Mouse (Mus musculus) gonadal fat pad, adult 2 months (tissue): Measurements from ENCODE around the gene Taco1. TPM values are rescaled to one million over a fixed set of nuclear protein-coding genes. Genes with fewer than 3 reads are reported as not detected.
"Not testable (repeated sequence)": the region's sequence is repeated elsewhere in the genome, so short reads cannot be mapped to it uniquely, and the experiment has no call there.

ENCODE experiments used
- DNase-seq: peaks from one replicate; pipeline ENCODE4 v3.0.0-alpha.2; 2012; ENCODE audit warnings: low read depth
- polyA plus RNA-seq: library from polyadenylated mRNA; depleted of rRNA; stranded (reverse); fragments of >200 nt; gene quantifications from 2 replicates; pipeline ENCODE4 v1.2.3, GENCODE M21; 2012; rRNA removed

The Taco1 gene
- polyA plus RNA-seq, result 11.1 and 11.5 TPM in 2 replicates

DNA sequence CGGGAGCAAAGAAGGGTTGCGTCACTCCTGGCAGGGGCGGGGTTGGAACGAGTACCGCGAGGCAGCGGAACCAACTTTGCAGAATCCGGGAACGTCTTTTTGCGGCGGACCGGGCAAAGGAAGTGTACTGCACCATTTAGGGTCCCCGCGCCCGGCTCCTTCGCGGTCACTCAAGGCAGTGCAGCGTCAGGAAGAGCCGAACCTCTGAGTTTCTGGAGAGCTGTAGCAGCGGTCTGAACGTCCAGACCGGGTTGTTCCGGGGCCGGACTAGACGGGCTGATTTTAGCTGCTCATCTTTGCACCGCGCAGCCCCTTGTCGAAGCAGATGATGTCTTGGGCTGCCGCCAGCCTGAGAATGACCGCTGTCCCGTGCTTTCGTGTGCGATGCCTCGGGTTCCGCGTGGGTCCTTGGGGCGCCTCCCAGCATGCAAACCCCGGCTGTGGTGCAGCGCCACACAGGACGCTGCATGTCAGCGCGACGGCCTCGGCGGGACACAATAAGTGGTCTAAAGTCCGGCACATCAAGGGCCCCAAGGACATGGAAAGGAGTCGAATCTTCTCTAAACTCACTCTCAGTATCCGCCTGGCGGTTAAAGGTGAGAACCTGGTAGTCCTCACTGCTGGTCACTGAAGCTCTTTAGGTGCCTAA lies at the start of gene Taco1:
Gene Taco1, plus strand, starts transcription at position 139 of the 649 bp plus-strand sequence.
- peak; percentile 51 for DNase-seq

DNA sequence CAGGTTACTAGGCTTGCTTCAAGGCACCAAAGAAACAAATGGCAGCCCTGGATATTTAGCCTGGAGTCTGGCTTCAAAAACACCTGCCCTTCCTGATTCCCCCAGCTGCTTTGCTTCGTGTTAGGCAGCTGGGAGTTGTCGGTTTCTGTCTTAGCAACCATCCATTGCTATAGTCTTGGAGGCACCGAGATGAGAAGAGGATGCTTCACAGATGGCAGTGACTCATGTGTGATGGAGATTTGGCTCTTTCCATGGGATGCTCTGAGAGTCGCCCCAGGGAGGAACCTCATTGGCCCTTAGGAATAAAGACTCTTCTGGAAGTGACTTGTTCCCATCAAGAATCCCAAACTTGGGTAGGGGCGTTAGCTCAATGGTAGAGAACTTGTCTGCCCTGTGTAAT lies 49.4 kb upstream of the Taco1 start:
- no peak for DNase-seq

DNA sequence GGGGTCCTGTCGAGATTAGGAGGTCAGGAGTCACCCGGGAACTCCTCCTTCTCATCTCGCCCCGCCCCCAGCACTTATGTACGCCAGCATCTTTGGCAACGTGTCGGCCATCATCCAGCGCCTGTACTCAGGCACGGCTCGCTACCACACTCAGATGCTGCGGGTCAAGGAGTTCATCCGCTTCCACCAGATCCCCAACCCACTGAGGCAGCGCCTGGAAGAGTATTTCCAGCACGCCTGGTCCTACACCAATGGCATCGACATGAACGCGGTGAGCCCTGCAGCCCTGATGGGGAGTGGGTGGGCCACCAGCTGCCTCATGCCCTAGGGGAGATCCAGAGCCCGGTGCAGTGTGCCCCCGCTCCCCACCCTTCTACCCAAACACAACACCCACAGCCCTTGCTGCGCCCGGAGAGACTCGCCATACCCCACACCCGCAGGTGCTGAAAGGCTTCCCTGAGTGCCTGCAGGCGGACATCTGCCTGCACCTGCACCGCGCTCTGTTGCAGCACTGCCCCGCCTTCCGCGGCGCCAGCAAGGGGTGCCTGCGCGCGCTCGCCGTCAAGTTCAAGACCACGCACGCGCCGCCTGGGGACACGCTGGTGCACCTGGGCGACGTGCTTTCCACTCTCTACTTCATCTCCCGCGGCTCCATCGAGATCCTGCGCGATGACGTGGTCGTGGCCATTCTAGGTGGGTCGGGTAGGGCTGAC lies 45.7 kb upstream of the Taco1 start:
- no peak for DNase-seq

DNA sequence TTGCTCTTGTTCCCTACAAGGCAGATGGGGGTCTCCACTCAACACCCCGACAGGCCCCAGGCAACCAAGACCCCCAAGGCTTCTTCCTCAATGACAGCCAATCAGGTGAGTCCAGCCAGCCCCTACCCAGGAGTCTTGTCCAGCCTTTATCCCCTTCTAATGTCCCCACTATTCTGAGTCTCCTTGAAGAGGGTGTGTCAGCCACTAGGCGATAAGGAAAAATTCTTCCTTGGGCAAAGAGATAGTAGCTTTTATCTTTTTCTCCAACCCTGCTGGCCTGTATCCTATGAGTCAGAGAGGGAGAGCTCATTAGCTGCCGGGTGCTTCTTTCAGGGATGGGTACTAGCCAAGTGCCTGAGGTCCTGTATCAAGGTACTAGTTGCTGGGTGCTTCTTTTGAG lies 40.1 kb upstream of the Taco1 start:
- DNase-seq, result no peak

DNA sequence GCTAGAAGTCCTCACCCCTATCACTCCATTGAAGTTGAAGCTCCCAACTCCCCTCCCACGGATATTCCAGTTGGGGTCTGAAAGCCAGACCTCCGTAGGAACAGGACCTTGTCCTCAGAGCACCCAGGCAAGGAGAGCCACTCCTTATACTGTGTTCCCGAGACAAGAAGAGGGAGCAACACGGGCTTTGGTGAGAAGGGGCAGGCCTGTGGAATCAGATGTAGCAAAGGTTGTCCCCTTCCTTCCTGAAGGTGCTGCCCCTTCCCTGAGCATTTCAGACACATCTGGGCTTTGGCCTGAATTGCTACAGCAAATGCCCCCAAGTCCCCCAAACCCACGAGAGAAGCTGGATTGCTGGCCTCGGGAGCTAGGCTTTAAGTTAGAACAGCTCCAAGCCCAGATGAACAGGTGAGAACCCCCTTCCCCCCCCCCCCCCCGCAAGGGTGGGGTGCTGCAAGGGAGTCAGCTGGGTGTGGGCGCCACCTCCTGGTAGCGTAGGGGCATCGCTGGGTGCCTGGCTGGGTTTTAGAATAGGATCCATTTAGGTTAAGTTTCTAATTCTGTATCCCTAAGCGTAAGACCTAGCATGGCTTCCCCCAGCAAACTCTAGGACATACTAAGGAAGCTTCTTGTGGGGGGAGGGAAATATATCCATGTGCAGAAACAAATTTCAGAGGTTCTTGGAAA lies 39.3 kb upstream of the Taco1 start:
- no peak for DNase-seq

DNA sequence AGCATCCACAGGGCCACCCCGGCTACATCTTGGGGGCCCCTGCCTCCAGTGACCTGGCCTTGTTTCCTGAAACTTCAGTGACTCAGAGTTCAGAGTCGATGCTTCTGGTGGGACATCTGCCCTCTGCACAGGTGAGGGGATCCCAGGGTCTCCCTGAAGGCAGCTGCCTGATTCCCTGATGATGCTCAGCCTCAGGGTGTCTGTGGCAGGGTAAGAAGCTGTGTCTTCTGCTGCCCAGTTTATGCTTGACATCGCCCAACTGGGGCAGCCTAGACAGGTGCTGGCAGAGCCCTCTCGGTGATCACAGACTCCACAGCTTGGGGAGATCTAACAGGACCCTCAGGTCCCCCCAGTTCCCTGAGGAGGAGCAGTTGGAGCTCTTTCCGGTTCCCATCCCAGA lies 38.3 kb upstream of the Taco1 start:
- DNase-seq, result no peak

DNA sequence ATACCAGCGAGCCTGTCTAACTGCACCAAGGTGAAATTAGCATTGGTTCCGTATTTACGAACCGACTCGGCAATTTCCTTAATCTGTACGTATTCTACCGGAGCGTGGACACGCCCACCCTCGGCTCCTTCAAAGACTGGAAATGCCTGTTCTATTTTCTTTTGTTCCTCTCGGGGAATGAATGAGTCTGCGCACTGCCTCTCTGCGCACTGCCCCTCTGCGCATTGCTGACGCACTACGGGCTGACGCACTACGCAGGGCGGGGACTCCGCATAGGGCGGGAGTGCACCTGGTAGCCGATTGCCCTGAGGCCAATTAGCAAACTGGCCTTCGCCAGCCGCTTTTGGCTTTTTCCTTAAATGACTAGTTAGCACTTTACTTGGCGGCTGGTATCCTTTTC lies 33.8 kb upstream of the Taco1 start:
- not testable (repeated sequence) for DNase-seq

DNA sequence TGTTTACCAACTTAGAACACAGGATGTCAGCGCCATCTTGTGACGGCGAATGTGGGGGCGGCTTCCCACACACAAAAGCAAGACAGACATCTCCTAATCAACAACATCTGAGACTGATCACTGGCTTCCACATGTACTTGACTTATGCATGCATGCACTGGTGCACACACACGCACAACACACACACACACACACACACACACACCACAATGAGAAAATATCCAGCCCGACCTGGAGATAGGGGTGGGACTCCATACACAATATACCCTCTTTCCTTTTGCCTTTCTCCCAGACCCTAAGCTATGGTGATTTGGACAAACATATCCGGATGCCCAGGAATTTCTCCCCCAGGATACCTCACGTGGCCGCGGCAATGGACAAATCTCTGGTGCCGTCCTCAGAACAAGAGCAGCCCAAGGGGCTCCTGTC lies 32.4 kb upstream of the Taco1 start:
- no peak for DNase-seq

DNA sequence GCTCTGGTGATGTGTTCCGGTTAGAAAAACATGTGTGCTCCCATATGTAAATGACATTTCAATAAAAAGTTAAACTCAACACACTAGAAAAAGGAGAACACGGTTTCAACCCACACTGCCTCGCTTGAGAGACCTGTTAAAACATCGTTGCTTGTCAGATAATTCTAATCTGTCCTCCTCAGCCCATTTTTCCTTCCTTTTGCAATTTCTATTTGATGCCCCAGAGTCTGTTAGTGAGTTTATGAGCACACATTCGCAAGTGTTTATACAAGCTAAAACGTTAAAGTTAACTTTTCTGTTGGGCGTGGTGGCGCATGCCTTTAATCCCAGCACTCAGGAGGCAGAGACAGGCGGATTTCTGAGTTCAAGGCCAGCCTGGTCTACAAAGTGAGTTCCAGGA lies 30.9 kb upstream of the Taco1 start:
- no peak for DNase-seq

DNA sequence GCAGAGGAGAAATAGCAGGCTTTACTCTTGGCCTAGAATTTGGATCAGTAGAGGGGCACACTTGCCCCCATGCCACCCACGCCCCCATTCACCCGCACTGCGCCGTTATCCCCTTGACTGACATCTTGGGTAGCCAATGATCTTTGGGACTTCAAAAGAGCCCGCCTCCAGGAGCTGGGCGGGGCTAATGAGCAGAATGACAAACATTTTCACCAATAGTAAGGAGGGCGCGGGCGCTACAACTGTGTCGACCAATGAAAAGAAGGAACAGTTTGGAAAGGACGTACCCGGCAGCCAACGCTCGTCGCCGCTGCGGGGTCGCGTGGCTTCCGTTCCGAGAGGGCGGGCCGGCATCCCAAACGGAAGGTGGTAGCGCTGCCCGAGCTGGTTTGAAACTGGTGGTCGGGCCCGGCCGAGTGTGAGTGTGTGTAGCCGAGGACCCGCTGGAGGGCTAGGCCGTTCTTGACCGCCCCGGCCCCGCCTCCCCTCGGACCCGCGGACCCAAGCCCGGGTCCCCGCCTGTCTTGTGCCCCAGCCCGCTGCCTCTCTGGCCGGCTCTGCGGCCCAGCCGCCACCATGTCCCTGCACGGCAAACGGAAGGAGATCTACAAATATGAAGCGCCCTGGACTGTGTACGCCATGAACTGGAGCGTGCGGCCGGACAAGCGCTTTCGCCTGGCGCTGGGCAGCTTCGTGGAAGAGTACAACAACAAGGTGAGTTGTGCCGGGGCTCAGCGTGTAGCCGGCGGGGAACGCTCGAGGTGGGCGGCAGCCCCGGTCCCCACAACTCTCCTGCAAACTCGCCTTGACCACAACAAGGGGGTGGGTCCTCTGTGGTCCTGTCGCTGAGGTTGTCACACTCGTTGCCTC lies 29.1 kb upstream of the Taco1 start, which contains the start of gene Dcaf7:
Gene Dcaf7, plus strand, starts transcription at position 325 of the 870 bp plus-strand sequence.
- peak; percentile 67 for DNase-seq

DNA sequence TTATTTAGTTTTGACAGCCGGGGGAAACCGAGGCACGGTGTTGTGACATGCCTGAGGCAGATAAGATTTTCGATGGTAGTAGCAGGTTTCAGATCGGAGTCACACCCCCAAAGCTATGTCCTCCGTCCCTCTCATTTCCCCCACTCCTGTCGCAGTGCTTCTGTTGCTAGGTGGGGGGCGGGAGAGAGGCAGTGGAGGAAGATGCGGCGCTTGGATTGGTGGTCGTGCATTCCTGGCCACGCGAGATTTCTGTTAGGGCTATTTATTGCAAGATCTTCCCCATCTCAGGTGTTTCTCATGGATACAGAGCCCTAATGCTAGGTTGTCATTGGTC lies 28.5 kb upstream of the Taco1 start:
- no peak for DNase-seq

DNA sequence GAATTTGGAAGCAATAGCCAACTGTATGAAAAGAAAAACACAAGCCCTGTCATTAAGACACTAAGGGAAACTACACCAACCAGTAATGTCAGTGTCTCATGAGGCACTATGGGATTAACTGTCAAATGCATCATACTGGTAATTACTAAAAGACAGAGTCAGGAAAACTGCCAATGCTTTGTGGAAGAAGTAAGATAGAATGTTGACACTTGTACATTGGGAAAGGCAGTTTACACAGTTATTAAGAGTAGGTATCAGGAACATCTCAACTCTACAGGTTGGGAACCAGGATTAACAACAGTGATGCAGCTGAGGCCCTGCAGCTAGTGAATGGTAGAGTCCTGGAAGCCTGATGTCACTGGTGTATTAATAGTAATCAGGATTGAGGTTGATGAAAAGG lies 21.5 kb upstream of the Taco1 start:
- DNase-seq, result peak; percentile 75

DNA sequence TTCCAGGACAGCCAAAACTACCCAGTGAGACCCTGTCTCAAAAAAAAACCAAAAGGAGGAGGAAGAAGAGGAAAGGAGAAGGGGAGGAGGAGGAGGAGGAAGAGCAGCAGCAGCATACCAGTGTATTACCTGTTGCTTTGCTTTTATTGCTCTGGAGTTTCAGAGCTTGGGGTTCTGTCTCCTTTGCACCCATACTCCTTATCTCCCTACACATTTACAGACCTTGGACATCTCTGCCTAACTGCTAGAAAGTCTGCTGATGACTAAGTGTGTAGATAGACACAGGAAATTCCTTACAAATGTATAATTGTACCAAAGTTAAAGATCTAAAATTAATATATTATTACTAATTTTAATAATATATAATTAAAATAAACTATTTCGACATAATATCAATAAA lies 20.6 kb upstream of the Taco1 start:
- no peak for DNase-seq

DNA sequence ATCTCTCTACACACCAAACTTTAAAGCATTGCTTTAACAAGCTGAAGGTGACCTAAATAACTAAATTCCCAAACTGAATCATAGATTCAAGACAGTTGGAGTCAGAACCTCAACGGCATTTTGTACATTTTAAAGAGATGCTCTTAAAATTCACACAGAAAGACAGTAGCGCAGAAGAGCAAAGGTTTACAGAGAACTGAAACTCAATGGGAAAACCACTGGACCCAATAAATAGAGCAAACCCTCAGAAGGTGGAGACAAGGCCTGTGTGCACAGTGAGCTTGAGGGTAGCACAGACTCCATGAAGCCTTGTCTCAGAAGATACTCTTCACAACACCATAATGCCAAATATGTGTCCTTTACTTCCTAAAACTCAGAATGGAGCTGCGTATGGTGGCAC lies 20.1 kb upstream of the Taco1 start:
- DNase-seq, result no peak

DNA sequence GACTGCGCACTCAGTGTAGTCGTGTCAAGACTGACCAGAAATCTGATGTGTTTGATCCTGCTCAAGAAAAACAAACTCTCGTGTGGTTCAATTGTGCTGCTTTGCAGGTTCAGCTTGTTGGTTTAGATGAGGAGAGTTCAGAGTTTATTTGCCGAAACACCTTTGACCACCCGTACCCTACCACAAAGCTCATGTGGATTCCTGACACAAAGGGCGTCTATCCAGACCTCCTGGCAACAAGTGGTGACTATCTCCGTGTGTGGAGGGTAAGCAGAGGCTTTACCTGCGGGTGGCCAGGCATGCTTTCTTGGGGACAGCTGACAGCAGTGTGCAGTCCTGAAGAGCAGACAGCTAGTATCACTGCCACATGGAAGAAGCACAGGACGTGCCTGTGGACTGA lies 19.3 kb upstream of the Taco1 start:
- no peak for DNase-seq

DNA sequence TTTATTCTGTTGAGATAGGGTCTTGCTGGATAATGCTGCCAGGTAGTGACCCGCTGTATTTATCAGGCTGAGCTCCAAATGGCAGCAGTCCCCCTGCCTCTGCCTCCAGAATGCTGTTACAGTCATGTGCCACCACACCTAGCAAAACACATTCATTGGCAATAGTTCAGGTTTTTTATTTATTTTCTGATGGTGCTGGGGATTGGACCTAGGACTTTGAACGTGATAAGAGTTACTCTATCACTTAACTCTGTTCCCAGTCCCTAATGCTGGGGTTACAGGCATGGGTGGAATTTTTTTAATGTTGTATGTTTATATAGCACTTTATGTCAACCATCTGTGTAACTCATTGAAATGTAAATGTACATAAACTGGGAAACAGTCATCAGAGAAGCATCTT lies 11.9 kb upstream of the Taco1 start:
- DNase-seq, result no peak

DNA sequence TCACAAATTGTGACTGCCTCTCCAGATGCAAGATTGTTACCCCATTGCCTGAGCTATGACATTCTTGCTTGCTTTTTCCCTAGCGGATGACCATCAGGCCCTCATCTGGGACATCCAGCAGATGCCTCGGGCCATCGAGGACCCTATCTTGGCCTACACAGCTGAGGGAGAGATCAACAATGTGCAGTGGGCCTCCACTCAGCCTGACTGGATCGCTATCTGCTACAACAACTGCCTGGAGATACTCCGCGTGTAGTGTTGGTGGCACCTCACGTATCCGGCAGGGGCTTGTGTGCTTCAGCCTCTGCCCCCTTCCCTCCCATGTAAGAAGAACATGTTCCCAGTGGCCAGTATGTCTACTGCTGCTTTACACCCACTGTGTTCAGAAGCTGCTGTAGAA lies 11.3 kb upstream of the Taco1 start:
- no peak for DNase-seq

DNA sequence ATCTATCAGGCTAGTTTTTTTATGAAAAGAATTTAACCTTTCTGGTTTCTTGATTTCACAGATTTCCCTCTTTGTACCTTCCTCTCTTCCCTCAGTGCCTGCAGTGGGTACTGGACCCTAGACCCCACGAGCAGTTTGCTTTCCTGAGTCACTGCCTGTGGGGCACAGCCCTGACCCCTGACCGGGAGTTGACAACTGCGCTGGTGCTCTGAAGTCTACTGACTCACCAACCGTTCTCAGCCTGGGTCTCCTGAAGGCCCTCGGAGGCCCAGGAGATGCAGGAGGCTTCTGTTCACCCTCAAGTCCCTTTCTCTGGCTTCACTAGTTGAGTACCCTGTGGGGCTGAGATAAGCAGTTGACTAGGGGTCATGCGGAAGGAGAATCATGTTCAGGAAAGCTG lies 10.5 kb upstream of the Taco1 start:
- no peak for DNase-seq

DNA sequence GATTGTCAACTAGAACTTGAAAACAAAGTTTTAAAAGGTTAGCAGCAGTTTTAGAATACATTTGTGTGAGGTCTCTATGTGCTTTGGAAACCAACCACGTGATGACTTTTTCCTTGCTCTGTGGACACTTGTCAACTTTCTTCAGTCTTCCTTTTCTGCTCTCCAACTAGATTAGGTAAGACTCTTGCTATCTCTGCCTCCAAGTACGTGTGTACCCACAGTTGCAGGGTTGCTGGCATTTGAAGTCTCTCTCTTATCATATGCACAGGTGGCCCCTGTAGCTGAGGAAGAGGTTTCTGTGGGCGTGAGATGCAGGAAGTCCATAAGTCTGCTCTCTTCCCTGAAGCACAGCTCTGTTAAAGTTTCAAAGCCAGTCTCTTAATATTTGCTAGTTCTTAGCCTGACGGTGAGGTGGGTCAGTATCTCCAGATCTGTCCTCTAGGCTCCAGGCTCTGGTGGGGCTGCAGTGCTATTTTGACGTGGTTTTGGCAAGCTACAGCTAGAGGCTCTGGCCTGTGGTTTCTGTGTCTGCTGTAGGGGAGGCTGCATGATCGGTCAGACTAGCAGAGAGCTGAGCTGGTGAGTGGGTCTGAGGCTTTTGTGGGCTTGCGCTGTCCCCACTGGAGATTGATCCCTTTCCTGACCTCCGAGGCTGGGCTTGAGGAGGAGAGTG lies 8.9 kb upstream of the Taco1 start:
- no peak for DNase-seq

DNA sequence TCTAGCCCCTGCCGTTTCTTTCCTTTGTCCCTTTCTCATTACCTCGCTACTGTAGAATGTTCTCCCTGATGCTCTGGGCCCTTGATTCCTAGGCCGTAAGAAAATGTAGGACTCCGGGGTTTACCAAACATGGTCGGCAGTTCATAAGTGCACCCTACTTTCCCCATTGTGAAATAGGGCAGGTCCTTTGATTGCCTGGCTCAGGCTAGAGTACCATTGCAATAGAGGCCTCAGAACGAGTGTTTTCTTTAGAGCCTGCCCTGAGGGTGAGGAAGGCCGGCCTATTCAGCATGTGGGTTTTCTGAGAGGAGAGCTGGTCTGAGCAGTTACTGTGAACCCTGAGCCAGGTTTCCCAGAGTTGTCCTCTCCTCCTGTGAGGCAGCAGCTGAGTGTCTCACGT lies 7.8 kb upstream of the Taco1 start:
- no peak for DNase-seq

DNA sequence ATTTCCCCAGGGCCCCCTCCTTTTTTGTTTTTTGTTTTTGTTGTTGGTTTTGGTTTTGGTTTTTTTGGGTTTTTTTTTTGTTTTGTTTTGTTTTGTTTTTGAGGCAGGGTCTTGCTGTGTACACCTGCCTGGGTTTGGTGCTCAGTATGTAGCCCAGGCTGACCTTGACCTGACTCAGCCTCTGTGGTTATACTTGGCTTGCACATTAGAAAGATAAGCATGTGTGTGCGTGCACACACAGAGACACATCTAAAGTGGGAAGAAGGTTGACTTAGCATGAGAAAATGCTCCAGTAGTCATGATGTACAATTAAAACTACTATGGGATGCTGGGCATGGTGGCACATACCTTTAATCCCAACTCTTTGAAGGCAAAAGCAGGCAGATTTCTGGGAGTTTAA lies 5.3 kb upstream of the Taco1 start:
- no peak for DNase-seq

DNA sequence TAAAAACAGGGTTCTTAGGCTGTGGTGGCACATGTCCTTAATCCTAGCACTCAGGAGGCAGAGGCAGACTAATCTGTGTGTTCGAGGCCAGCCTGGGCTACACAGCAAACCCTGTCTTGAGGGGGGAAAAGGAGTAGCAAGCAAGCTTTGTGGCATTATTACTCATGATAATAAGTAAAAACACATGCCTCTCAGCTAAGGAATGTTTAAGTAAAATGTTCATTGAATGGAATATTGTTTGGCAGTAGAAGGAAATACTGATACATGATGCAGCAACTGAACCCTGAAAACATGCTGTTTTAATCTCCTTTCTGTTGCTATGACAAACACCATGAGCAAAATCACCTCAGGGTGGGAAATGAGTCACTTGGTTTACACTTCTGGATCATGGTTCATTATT lies 4.5 kb upstream of the Taco1 start:
- no peak for DNase-seq
